Comparison of ENCODE assay signal across 19 mouse cellular contexts in the genomic region with DNA sequence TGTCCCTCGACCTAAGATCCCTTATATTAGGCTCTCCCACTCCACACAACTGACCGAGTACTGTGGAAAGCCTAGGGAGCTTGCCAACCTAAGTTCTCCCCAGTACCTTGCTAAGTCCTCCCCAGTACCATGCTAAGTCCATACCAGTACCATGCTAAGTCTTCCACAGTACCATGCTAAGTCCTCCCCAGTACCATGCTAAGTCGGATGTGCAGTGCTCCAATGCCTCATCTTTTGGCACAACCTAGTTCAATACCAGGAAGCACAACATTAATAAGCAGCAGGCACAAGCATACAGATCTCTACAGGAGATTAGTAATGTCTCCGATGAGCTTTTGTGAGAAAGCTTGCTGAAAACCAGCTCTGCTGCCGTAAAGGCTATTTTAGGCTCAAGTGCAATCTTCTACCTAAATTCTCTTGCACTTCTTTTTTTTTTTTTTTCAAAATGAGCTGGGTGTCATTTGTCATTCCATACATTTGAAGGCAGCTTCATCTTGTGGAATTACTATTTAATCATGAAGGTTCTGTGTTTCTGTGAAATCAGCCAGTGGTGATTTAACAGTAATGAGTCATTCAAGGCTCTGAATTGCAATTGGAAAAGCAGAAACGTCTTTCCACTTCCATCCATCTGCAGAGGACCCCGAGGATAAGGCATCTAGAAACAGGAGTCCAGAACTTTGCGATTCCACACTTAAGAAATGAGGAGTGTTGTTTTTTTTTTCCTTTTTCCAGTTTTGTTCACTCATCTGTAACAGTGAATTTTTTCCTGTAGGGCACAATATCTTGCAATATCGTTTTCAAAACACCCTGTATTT.
"Had no signal": no experiment of that assay in that cellular context is flagged by ENCODE, and none has a peak within 500 bp of the region (broad histone marks: within the 10 kb centered on the region; RNA-seq: fewer than 3 reads in every experiment).

No protein-coding gene starts in this region.

- ATAC-seq: liver, embryonic 12.5 days; midbrain, embryonic 15.5 days had no signal

- H3K4me2 ChIP-seq: limb, embryonic 13.5 days; liver, embryonic 12.5 days; liver, embryonic 15.5 days; lung, embryonic 15.5 days; midbrain, embryonic 12.5 days; midbrain, embryonic 15.5 days; neural tube, embryonic 12.5 days had no signal

- H3K4me1 ChIP-seq: liver, embryonic 12.5 days; liver, embryonic 15.5 days; lung, embryonic 15.5 days; megakaryocyte, embryonic 14.5 days; neural tube, embryonic 12.5 days had no signal

- H3K27ac ChIP-seq: limb, embryonic 13.5 days; liver, embryonic 12.5 days; liver, embryonic 15.5 days; lung, embryonic 15.5 days; midbrain, embryonic 12.5 days; midbrain, embryonic 15.5 days; neural tube, embryonic 12.5 days had no signal

- H3K27me3 ChIP-seq: limb, embryonic 13.5 days; liver, embryonic 12.5 days; liver, embryonic 15.5 days; lung, embryonic 15.5 days; megakaryocyte, embryonic 14.5 days; midbrain, embryonic 12.5 days; midbrain, embryonic 15.5 days; neural tube, embryonic 12.5 days had no signal

- H3K9me3 ChIP-seq: limb, embryonic 13.5 days; liver, embryonic 12.5 days; liver, embryonic 15.5 days; lung, embryonic 15.5 days; midbrain, embryonic 12.5 days; midbrain, embryonic 15.5 days; neural tube, embryonic 12.5 days had no signal

- DNase-seq: kidney, adult 18-20 months; kidney, adult 9 months; kidney, postnatal 14 days; kidney, postnatal 4 days; layer of hippocampus, adult 9-11 months; liver; lung, adult 18-20 months; lung, postnatal 10 days; lung, postnatal 36 days; thymus, adult 18-20 months; thymus, postnatal 36 days had no signal

- H3K9ac ChIP-seq: limb, embryonic 13.5 days; liver, embryonic 12.5 days; liver, embryonic 15.5 days; lung, embryonic 15.5 days; midbrain, embryonic 12.5 days; midbrain, embryonic 15.5 days; neural tube, embryonic 12.5 days had no signal

- H3K36me3 ChIP-seq: limb, embryonic 13.5 days; liver, embryonic 12.5 days; liver, embryonic 15.5 days; lung, embryonic 15.5 days; midbrain, embryonic 12.5 days; midbrain, embryonic 15.5 days; neural tube, embryonic 12.5 days had no signal

- H3K4me3 ChIP-seq: limb, embryonic 13.5 days; liver, embryonic 12.5 days; liver, embryonic 15.5 days; lung, embryonic 15.5 days; megakaryocyte, embryonic 14.5 days; midbrain, embryonic 12.5 days; midbrain, embryonic 15.5 days; neural tube, embryonic 12.5 days had no signal
